Mouse (Mus musculus) cerebellum, adult (tissue): ENCODE measurements around the gene Gm3183.
"Not testable (repeated sequence)": the region's sequence is repeated elsewhere in the genome, so short reads cannot be mapped to it uniquely, and the experiment has no call there.

ENCODE experiments used
- ATAC-seq: cut with Nextera tagmentation; 2 replicates; pipeline ENCODE4 v1.9.2; 2017; ENCODE audit warnings: mild to moderate bottlenecking, moderate library complexity, mixed read lengths; ENCODE audit not compliant: insufficient number of reproducible peaks, low FRiP score, low TSS enrichment

Gene Gm3183

GRCm38 (mm10) chr5:94865136-94865535 is at the start of gene Gm3183:
Gene Gm3183 (plus strand): TSS chr5:94865436.
- not testable (repeated sequence) for ATAC-seq
